Mouse (Mus musculus): ENCODE measurements around the gene Hadha. TPM values are rescaled to one million over a fixed set of nuclear protein-coding genes. Genes with fewer than 3 reads are reported as not detected.

The Hadha gene
- polyA plus RNA-seq, 1 experiment from 2014 or later = 143 TPM

GRCm38 (mm10) chr5:30107611-30108041, 47.3 kb downstream of the Hadha start:
- H3K27me3 ChIP-seq = peaks cover 98% of the 10 kb centered on the region
- 7% methylated on average over 5 of the region's 5 CpGs for WGBS

GRCm38 (mm10) chr5:30107186-30107585, 47.8 kb downstream of the Hadha start:
- no peaks in the 10 kb centered on the region for H3K9me3 ChIP-seq
- H3K27ac ChIP-seq = no peak overlapping the region
- H3K4me3 ChIP-seq = no peak overlapping the region
- H3K9ac ChIP-seq = no peak overlapping the region
- ATAC-seq (ENCODE audit: borderline replicate concordance, extremely low read depth, low FRiP score, low TSS enrichment) = no peak
- peaks cover 98% of the 10 kb centered on the region for H3K27me3 ChIP-seq
- WGBS = 13% methylated on average over 7 of the region's 7 CpGs
- no peak overlapping the region for H3K4me2 ChIP-seq
- peaks cover 25% of the 10 kb centered on the region for H3K4me1 ChIP-seq
- H3K36me3 ChIP-seq = no peaks in the 10 kb centered on the region

More at GRCm38 (mm10) chr5:30107611-30108041, 47.3 kb downstream of the Hadha start:
- no peak for ATAC-seq (ENCODE audit: borderline replicate concordance, extremely low read depth, low FRiP score, low TSS enrichment)
- Histone ChIP-seq H3K36me3 (no peaks in the 10 kb centered on the region), H3K4me1 (peaks cover 25% of the 10 kb centered on the region), H3K4me2 (no peak overlapping the region), H3K9ac (no peak overlapping the region), H3K9me3 (no peaks in the 10 kb centered on the region), H3K27ac (no peak overlapping the region), H3K4me3 (no peak overlapping the region)

GRCm38 (mm10) chr5:30106756-30107155, 48.2 kb downstream of the Hadha start:
- Histone ChIP-seq H3K4me2 (no peak overlapping the region), H3K9me3 (no peaks in the 10 kb centered on the region), H3K4me3 (no peak overlapping the region), H3K4me1 (peaks cover 25% of the 10 kb centered on the region), H3K27ac (no peak overlapping the region), H3K36me3 (no peaks in the 10 kb centered on the region), H3K9ac (no peak overlapping the region), H3K27me3 (peaks cover 93% of the 10 kb centered on the region)
- ATAC-seq (ENCODE audit: borderline replicate concordance, extremely low read depth, low FRiP score, low TSS enrichment) = no peak
- whole genome bisulfite sequencing = 12% methylated on average over 2 of the region's 2 CpGs

GRCm38 (mm10) chr5:30105668-30106300, 49.2 kb downstream of the Hadha start, which contains the start of gene 3110082J24Rik:
Gene 3110082J24Rik, minus strand, starts transcription at chr5:30106086.
- Histone ChIP-seq H3K36me3 (no peaks in the 10 kb centered on the region), H3K4me1 (peaks cover 18% of the 10 kb centered on the region), H3K9ac (peak within 1 kb of the TSS; percentile 34; the same call in 1 of the 2 replicates), H3K9me3 (no peaks in the 10 kb centered on the region), H3K27me3 (peaks cover 84% of the 10 kb centered on the region), H3K4me2 (peak within 1 kb of the TSS; percentile 97), H3K27ac (no peak within 1 kb of the TSS), H3K4me3 (peak within 1 kb of the TSS; percentile 49)
- no peak for ATAC-seq (ENCODE audit: borderline replicate concordance, extremely low read depth, low FRiP score, low TSS enrichment)
- under 1% methylated on average over 29 of the region's 29 CpGs for WGBS

- Histone ChIP-seq H3K4me3 (peak within 1 kb of the TSS; percentile 49), H3K27ac (no peak within 1 kb of the TSS), H3K36me3 (no peaks in the 10 kb centered on the region), H3K27me3 (peaks cover 76% of the 10 kb centered on the region), H3K4me1 (peaks cover 12% of the 10 kb centered on the region), H3K9ac (peak within 1 kb of the TSS; percentile 34; the same call in 1 of the 2 replicates), H3K4me2 (peak within 1 kb of the TSS; percentile 97), H3K9me3 (no peaks in the 10 kb centered on the region)
- peak; percentile 55; the same call in 1 of the 2 replicates for ATAC-seq (ENCODE audit: borderline replicate concordance, extremely low read depth, low FRiP score, low TSS enrichment)
- WGBS = 2% methylated on average over 65 of the region's 65 CpGs
Measured at GRCm38 (mm10) chr5:30104841-30105667, 49.9 kb downstream of the Hadha start, which contains the start of gene Garem2. Gene Garem2, plus strand, starts transcription at chr5:30105161.

GRCm38 (mm10) chr5:30104339-30104738, 50.6 kb downstream of the Hadha start:
- no peak for ATAC-seq (ENCODE audit: borderline replicate concordance, extremely low read depth, low FRiP score, low TSS enrichment)
- Histone ChIP-seq H3K27ac (no peak overlapping the region), H3K9ac (no peak overlapping the region), H3K4me3 (peak overlapping the region; percentile 49; the same call in 1 of the 2 replicates), H3K4me2 (peak overlapping the region; percentile 97), H3K9me3 (no peaks in the 10 kb centered on the region), H3K27me3 (peaks cover 69% of the 10 kb centered on the region), H3K36me3 (no peaks in the 10 kb centered on the region), H3K4me1 (peaks cover 12% of the 10 kb centered on the region)
- 2% methylated on average over 12 of the region's 12 CpGs for WGBS

GRCm38 (mm10) chr5:30103340-30103739, 51.6 kb downstream of the Hadha start:
- Histone ChIP-seq H3K9me3 (no peaks in the 10 kb centered on the region), H3K4me1 (peaks cover 12% of the 10 kb centered on the region), H3K4me3 (no peak overlapping the region), H3K9ac (no peak overlapping the region), H3K27ac (no peak overlapping the region), H3K27me3 (peaks cover 60% of the 10 kb centered on the region), H3K36me3 (no peaks in the 10 kb centered on the region), H3K4me2 (no peak overlapping the region)
- no peak for ATAC-seq (ENCODE audit: borderline replicate concordance, extremely low read depth, low FRiP score, low TSS enrichment)
- 79% methylated on average over 3 of the region's 3 CpGs for WGBS

GRCm38 (mm10) chr5:30098260-30098659, 56.7 kb downstream of the Hadha start:
- no peak overlapping the region for H3K9ac ChIP-seq
- peaks cover 10% of the 10 kb centered on the region for H3K27me3 ChIP-seq
- no peak for ATAC-seq (ENCODE audit: borderline replicate concordance, extremely low read depth, low FRiP score, low TSS enrichment)
- H3K4me2 ChIP-seq = no peak overlapping the region
- no peaks in the 10 kb centered on the region for H3K4me1 ChIP-seq
- no peaks in the 10 kb centered on the region for H3K9me3 ChIP-seq
- no peaks in the 10 kb centered on the region for H3K36me3 ChIP-seq
- 93% methylated on average over 1 of the region's 1 CpGs for WGBS
- no peak overlapping the region for H3K27ac ChIP-seq
- no peak overlapping the region for H3K4me3 ChIP-seq

GRCm38 (mm10) chr5:30095731-30096130, 59.2 kb downstream of the Hadha start:
- no peaks in the 10 kb centered on the region for H3K4me1 ChIP-seq
- H3K9ac ChIP-seq = no peak overlapping the region
- WGBS = 63% methylated on average over 6 of the region's 6 CpGs
- H3K27me3 ChIP-seq = no peaks in the 10 kb centered on the region
- no peaks in the 10 kb centered on the region for H3K9me3 ChIP-seq
- no peak overlapping the region for H3K4me3 ChIP-seq
- no peak for ATAC-seq (ENCODE audit: borderline replicate concordance, extremely low read depth, low FRiP score, low TSS enrichment)
- no peak overlapping the region for H3K27ac ChIP-seq
- no peak overlapping the region for H3K4me2 ChIP-seq
- no peaks in the 10 kb centered on the region for H3K36me3 ChIP-seq

GRCm38 (mm10) chr5:30094399-30094798, 60.6 kb downstream of the Hadha start:
- Histone ChIP-seq H3K36me3 (no peaks in the 10 kb centered on the region), H3K27ac (no peak overlapping the region), H3K27me3 (no peaks in the 10 kb centered on the region), H3K9me3 (no peaks in the 10 kb centered on the region), H3K9ac (no peak overlapping the region), H3K4me3 (no peak overlapping the region), H3K4me1 (no peaks in the 10 kb centered on the region), H3K4me2 (no peak overlapping the region)
- 41% methylated on average over 2 of the region's 2 CpGs for WGBS
- no peak for ATAC-seq (ENCODE audit: borderline replicate concordance, extremely low read depth, low FRiP score, low TSS enrichment)

- no peak overlapping the region for H3K9ac ChIP-seq
- H3K27ac ChIP-seq = no peak overlapping the region
- H3K9me3 ChIP-seq = no peaks in the 10 kb centered on the region
- no peak for ATAC-seq (ENCODE audit: borderline replicate concordance, extremely low read depth, low FRiP score, low TSS enrichment)
- H3K36me3 ChIP-seq = no peaks in the 10 kb centered on the region
- no peak overlapping the region for H3K4me2 ChIP-seq
- H3K4me3 ChIP-seq = no peak overlapping the region
- H3K27me3 ChIP-seq = no peaks in the 10 kb centered on the region
- no peaks in the 10 kb centered on the region for H3K4me1 ChIP-seq
- 51% methylated on average over 13 of the region's 13 CpGs for WGBS
Measured at GRCm38 (mm10) chr5:30092701-30093100, 62.3 kb downstream of the Hadha start.
